Mouse (Mus musculus) G1E (cell line): ENCODE measurements around the gene Synpo2l.

Source experiments
- CTCF ChIP-seq: IDR thresholded peaks from 2 replicates; pipeline ENCODE4 v1.5.1; 2012; ENCODE audit warnings: low read depth, low read length, inconsistent platforms, mixed read lengths
- POLR2AphosphoS5 ChIP-seq: IDR thresholded peaks from 2 replicates; pipeline ENCODE4 v1.6.1; 2012; ENCODE audit warnings: low read depth, low read length, inconsistent platforms; ENCODE audit not compliant: insufficient replicate concordance

- TF ChIP-seq POLR2AphosphoS5, result no peak
- no peak for TF ChIP-seq CTCF
These were observed 16.4 kb downstream of the Synpo2l start for GRCm38 (mm10) chr14:20651722-20652256.
